Mouse (Mus musculus): ENCODE results near the gene Crocc. TPM values are rescaled to one million over a fixed set of nuclear protein-coding genes. Genes with fewer than 3 reads are reported as not detected.

Gene Crocc
- polyA plus RNA-seq, 1 experiment from 2014 or later = 0.59 TPM

GRCm38 (mm10) chr4:141059616-141060425, 529 bp downstream of the Crocc start:
- no peaks in the 10 kb centered on the region for H3K27me3 ChIP-seq (ENCODE audit: control insufficient read depth, insufficient read depth, low read depth, low read length)
- H3K9ac ChIP-seq (ENCODE audit: low read depth, low read length) = peak overlapping the region; percentile 77
- H3K27ac ChIP-seq (ENCODE audit: low read length) = peak overlapping the region; percentile 62
- no peaks in the 10 kb centered on the region for H3K36me3 ChIP-seq (ENCODE audit: control insufficient read depth, insufficient read depth)
- H3K4me2 ChIP-seq (ENCODE audit: low read depth, low read length) = peak overlapping the region; percentile 98
- peaks cover 16% of the 10 kb centered on the region for H3K4me1 ChIP-seq (ENCODE audit: control insufficient read depth, low read depth, low read length)
- no peaks in the 10 kb centered on the region for H3K9me3 ChIP-seq (replicated peaks; ENCODE audit: control insufficient read depth, low read length)
- WGBS (ENCODE audit: insufficient replicate concordance) = 7% methylated on average over 32 of the region's 32 CpGs
- peak overlapping the region; percentile 73 for H3K4me3 ChIP-seq (ENCODE audit: low read depth, low read length)
- peak; percentile 22 for ATAC-seq (ENCODE audit: low read depth)

DNA sequence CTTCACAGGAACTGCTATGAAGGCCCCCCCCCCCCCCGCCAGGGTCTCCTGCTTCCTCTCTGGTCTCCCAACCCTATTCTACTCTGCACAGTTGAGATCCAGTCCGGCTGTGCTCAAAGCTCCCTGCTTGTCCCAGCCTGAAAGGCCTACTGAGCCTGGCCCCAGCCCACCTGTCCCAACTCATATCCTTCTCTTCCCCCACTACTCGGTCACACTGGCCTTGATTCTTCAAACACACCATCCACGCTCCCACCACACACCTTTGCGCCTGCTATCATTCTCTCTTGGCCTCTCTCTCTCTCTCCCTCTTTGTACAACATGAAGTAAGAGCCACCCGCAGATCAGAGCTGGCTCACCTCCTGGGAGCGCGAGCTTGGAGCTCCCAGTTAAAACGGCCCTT, 1.5 kb downstream of the Crocc start:
- H3K4me2 ChIP-seq (ENCODE audit: low read depth, low read length) = no peak overlapping the region

DNA sequence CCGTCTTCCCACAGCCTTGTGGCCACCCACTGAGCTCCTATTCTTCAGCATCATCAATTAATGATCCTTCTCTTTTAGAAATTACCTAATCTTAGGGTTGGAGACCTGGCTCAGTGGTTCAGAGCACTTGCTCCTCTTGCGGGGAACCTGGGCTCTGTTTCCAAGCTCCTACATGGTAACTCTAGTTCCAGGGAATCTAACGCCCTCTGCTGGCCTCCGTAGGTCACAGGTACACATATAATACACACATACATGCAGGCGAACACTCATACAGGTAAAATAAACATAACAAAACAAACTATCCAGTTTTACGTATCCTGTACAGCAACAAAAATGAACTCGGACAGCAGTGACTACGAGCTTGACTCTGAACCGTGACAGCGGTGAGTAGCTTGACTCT, 3.4 kb downstream of the Crocc start:
- H3K4me1 ChIP-seq (ENCODE audit: control insufficient read depth, low read depth, low read length) = peaks cover 16% of the 10 kb centered on the region
- ATAC-seq (ENCODE audit: low read depth) = no peak
- H3K4me3 ChIP-seq (ENCODE audit: low read depth, low read length) = no peak overlapping the region
- no peaks in the 10 kb centered on the region for H3K36me3 ChIP-seq (ENCODE audit: control insufficient read depth, insufficient read depth)
- H3K9ac ChIP-seq (ENCODE audit: low read depth, low read length) = no peak overlapping the region
- no peaks in the 10 kb centered on the region for H3K27me3 ChIP-seq (ENCODE audit: control insufficient read depth, insufficient read depth, low read depth, low read length)
- H3K4me2 ChIP-seq (ENCODE audit: low read depth, low read length) = no peak overlapping the region
- no peaks in the 10 kb centered on the region for H3K9me3 ChIP-seq (replicated peaks; ENCODE audit: control insufficient read depth, low read length)
- 83% methylated on average over 10 of the region's 10 CpGs for whole genome bisulfite sequencing (ENCODE audit: insufficient replicate concordance)
- no peak overlapping the region for H3K27ac ChIP-seq (ENCODE audit: low read length)

More for the DNA sequence above, 1.5 kb downstream of the Crocc start:
- H3K27ac ChIP-seq (ENCODE audit: low read length) = no peak overlapping the region
- no peaks in the 10 kb centered on the region for H3K9me3 ChIP-seq (replicated peaks; ENCODE audit: control insufficient read depth, low read length)
- H3K36me3 ChIP-seq (ENCODE audit: control insufficient read depth, insufficient read depth) = no peaks in the 10 kb centered on the region
- WGBS (ENCODE audit: insufficient replicate concordance) = 75% methylated on average over 9 of the region's 9 CpGs
- no peak for ATAC-seq (ENCODE audit: low read depth)
- H3K27me3 ChIP-seq (ENCODE audit: control insufficient read depth, insufficient read depth, low read depth, low read length) = no peaks in the 10 kb centered on the region
- H3K4me1 ChIP-seq (ENCODE audit: control insufficient read depth, low read depth, low read length) = peaks cover 16% of the 10 kb centered on the region
- H3K9ac ChIP-seq (ENCODE audit: low read depth, low read length) = no peak overlapping the region
- H3K4me3 ChIP-seq (ENCODE audit: low read depth, low read length) = no peak overlapping the region

GRCm38 (mm10) chr4:141053568-141054161, 6.7 kb downstream of the Crocc start:
- H3K9me3 ChIP-seq (replicated peaks; ENCODE audit: control insufficient read depth, low read length) = no peaks in the 10 kb centered on the region
- H3K36me3 ChIP-seq (ENCODE audit: control insufficient read depth, insufficient read depth) = no peaks in the 10 kb centered on the region
- H3K4me1 ChIP-seq (ENCODE audit: control insufficient read depth, low read depth, low read length) = no peaks in the 10 kb centered on the region
- WGBS (ENCODE audit: insufficient replicate concordance) = 60% methylated on average over 17 of the region's 17 CpGs
- H3K27ac ChIP-seq (ENCODE audit: low read length) = no peak overlapping the region
- ATAC-seq (ENCODE audit: low read depth) = no peak
- no peak overlapping the region for H3K4me2 ChIP-seq (ENCODE audit: low read depth, low read length)
- H3K9ac ChIP-seq (ENCODE audit: low read depth, low read length) = no peak overlapping the region
- no peak overlapping the region for H3K4me3 ChIP-seq (ENCODE audit: low read depth, low read length)
- no peaks in the 10 kb centered on the region for H3K27me3 ChIP-seq (ENCODE audit: control insufficient read depth, insufficient read depth, low read depth, low read length)

GRCm38 (mm10) chr4:141053138-141053537, 7.2 kb downstream of the Crocc start:
- Histone ChIP-seq H3K4me1 (ENCODE audit: control insufficient read depth, low read depth, low read length) (no peaks in the 10 kb centered on the region), H3K9me3 (replicated peaks; ENCODE audit: control insufficient read depth, low read length) (no peaks in the 10 kb centered on the region), H3K27ac (ENCODE audit: low read length) (no peak overlapping the region), H3K4me3 (ENCODE audit: low read depth, low read length) (no peak overlapping the region), H3K27me3 (ENCODE audit: control insufficient read depth, insufficient read depth, low read depth, low read length) (no peaks in the 10 kb centered on the region), H3K9ac (ENCODE audit: low read depth, low read length) (no peak overlapping the region), H3K36me3 (ENCODE audit: control insufficient read depth, insufficient read depth) (no peaks in the 10 kb centered on the region), H3K4me2 (ENCODE audit: low read depth, low read length) (no peak overlapping the region)
- no peak for ATAC-seq (ENCODE audit: low read depth)
- 56% methylated on average over 8 of the region's 8 CpGs for WGBS (ENCODE audit: insufficient replicate concordance)

GRCm38 (mm10) chr4:141052442-141052841, 7.9 kb downstream of the Crocc start:
- no peaks in the 10 kb centered on the region for H3K27me3 ChIP-seq (ENCODE audit: control insufficient read depth, insufficient read depth, low read depth, low read length)
- no peak overlapping the region for H3K9ac ChIP-seq (ENCODE audit: low read depth, low read length)
- no peak overlapping the region for H3K27ac ChIP-seq (ENCODE audit: low read length)
- H3K4me2 ChIP-seq (ENCODE audit: low read depth, low read length) = no peak overlapping the region
- ATAC-seq (ENCODE audit: low read depth) = no peak
- WGBS (ENCODE audit: insufficient replicate concordance) = 76% methylated on average over 12 of the region's 12 CpGs
- H3K9me3 ChIP-seq (replicated peaks; ENCODE audit: control insufficient read depth, low read length) = no peaks in the 10 kb centered on the region
- no peaks in the 10 kb centered on the region for H3K36me3 ChIP-seq (ENCODE audit: control insufficient read depth, insufficient read depth)
- H3K4me3 ChIP-seq (ENCODE audit: low read depth, low read length) = no peak overlapping the region
- H3K4me1 ChIP-seq (ENCODE audit: control insufficient read depth, low read depth, low read length) = no peaks in the 10 kb centered on the region

GRCm38 (mm10) chr4:141049476-141049835, 10.9 kb downstream of the Crocc start:
- Histone ChIP-seq H3K27me3 (ENCODE audit: control insufficient read depth, insufficient read depth, low read depth, low read length) (no peaks in the 10 kb centered on the region), H3K4me3 (ENCODE audit: low read depth, low read length) (no peak overlapping the region)

DNA sequence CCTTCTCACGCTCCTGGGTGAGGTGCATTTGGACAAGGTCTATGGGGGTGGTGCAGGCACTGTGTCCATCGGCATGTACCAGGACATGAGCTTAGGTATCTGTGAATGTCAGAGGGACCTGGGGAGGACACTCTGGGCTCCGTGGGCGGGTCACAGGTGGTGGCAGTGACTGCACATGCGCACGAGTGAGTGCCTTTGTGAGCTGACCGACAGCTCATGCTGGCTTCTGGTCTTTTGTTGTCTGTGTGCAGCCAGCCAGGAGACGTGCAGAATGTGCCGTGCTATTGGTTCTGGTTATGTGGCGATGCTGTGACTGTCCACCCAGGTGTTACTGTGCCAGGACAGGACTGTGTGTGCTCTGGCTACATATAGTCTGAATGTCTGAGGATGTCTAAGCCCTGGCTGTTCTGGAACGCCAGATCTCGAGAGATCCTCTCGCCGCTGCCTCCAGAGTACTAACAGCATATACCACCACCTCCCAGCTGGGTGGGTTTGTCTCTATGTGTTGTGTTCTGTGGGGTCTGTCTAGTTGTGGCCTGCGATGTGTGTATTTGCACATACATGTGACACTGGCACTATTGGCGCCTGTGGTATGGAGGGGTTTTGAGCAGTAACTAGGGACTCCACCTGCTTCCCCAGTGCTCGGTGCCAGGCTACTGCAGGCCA, 11.4 kb downstream of the Crocc start:
- Histone ChIP-seq H3K27me3 (ENCODE audit: control insufficient read depth, insufficient read depth, low read depth, low read length) (no peaks in the 10 kb centered on the region), H3K4me1 (ENCODE audit: control insufficient read depth, low read depth, low read length) (no peaks in the 10 kb centered on the region), H3K27ac (ENCODE audit: low read length) (no peak overlapping the region), H3K9ac (ENCODE audit: low read depth, low read length) (no peak overlapping the region), H3K4me2 (ENCODE audit: low read depth, low read length) (no peak overlapping the region), H3K9me3 (replicated peaks; ENCODE audit: control insufficient read depth, low read length) (no peaks in the 10 kb centered on the region), H3K4me3 (ENCODE audit: low read depth, low read length) (no peak overlapping the region), H3K36me3 (ENCODE audit: control insufficient read depth, insufficient read depth) (no peaks in the 10 kb centered on the region)
- ATAC-seq (ENCODE audit: low read depth) = no peak
- 69% methylated on average over 17 of the region's 17 CpGs for WGBS (ENCODE audit: insufficient replicate concordance)

More at GRCm38 (mm10) chr4:141049476-141049835, 10.9 kb downstream of the Crocc start:
- Histone ChIP-seq H3K36me3 (ENCODE audit: control insufficient read depth, insufficient read depth) (no peaks in the 10 kb centered on the region), H3K9me3 (replicated peaks; ENCODE audit: control insufficient read depth, low read length) (no peaks in the 10 kb centered on the region), H3K9ac (ENCODE audit: low read depth, low read length) (no peak overlapping the region), H3K4me2 (ENCODE audit: low read depth, low read length) (no peak overlapping the region), H3K27ac (ENCODE audit: low read length) (no peak overlapping the region), H3K4me1 (ENCODE audit: control insufficient read depth, low read depth, low read length) (no peaks in the 10 kb centered on the region)
- WGBS (ENCODE audit: insufficient replicate concordance) = 49% methylated on average over 4 of the region's 4 CpGs
- no peak for ATAC-seq (ENCODE audit: low read depth)

GRCm38 (mm10) chr4:141044816-141045215, 15.5 kb downstream of the Crocc start:
- WGBS (ENCODE audit: insufficient replicate concordance) = 23% methylated on average over 8 of the region's 8 CpGs
- Histone ChIP-seq H3K36me3 (ENCODE audit: control insufficient read depth, insufficient read depth) (no peaks in the 10 kb centered on the region), H3K9me3 (replicated peaks; ENCODE audit: control insufficient read depth, low read length) (no peaks in the 10 kb centered on the region), H3K27me3 (ENCODE audit: control insufficient read depth, insufficient read depth, low read depth, low read length) (no peaks in the 10 kb centered on the region), H3K4me3 (ENCODE audit: low read depth, low read length) (no peak overlapping the region), H3K27ac (ENCODE audit: low read length) (no peak overlapping the region), H3K9ac (ENCODE audit: low read depth, low read length) (no peak overlapping the region), H3K4me2 (ENCODE audit: low read depth, low read length) (no peak overlapping the region), H3K4me1 (ENCODE audit: control insufficient read depth, low read depth, low read length) (no peaks in the 10 kb centered on the region)
- ATAC-seq (ENCODE audit: low read depth) = no peak
